Mouse (Mus musculus): ENCODE data around the gene Nsmce4a. TPM values are rescaled to one million over a fixed set of nuclear protein-coding genes. Genes with fewer than 3 reads are reported as not detected.

Gene Nsmce4a
- total RNA-seq (2012; rRNA removed) (124 and 134 TPM in 2 replicates), polyA plus RNA-seq (2012; ENCODE audit: insufficient read depth in 1 of 2, insufficient read length in 2 of 2, low read depth in 1 of 2, low replicate concordance in 2 of 2, missing spikeins in 1 of 2) (100 to 1,000 TPM; 117 to 129 TPM)

GRCm38 (mm10) chr7:130572821-130573220 is at the start of gene Nsmce4a:
TSS of gene Nsmce4a (minus strand) at chr7:130573118.
- Histone ChIP-seq H3K4me1 (ENCODE audit: control insufficient read depth in 1 of 2, insufficient read depth in 2 of 2, low read length in 2 of 2) (no peaks in the 10 kb centered on the region), H3K36me3 (ENCODE audit: control insufficient read depth in 1 of 2, insufficient read depth in 2 of 2, low read length in 2 of 2) (no peaks in the 10 kb centered on the region), H3K9me3 (replicated peaks; ENCODE audit: insufficient read depth, low read length) (no peaks in the 10 kb centered on the region), H3K27me3 (ENCODE audit: control insufficient read depth in 1 of 2, insufficient read depth in 2 of 2, low read length in 2 of 2) (no peaks in the 10 kb centered on the region), H3K4me3 (ENCODE audit: control insufficient read depth in 1 of 2, insufficient read depth in 1 of 2, low read depth in 2 of 2, low read length in 2 of 2) (no peak within 1 kb of the TSS), H3K9ac (ENCODE audit: control insufficient read depth, low read depth, low read length, poor library complexity, severe bottlenecking) (no peak within 1 kb of the TSS), H3K27ac (ENCODE audit: control insufficient read depth, low read depth, low read length) (no peak within 1 kb of the TSS), H3K79me2 (ENCODE audit: control insufficient read depth, insufficient read depth, low read length, poor library complexity) (no peaks in the 10 kb centered on the region)
- DNase-seq (ENCODE audit: low read depth, low spot score): no peak
- TF ChIP-seq HCFC1 (IDR thresholded peaks at IDR 0.05; ENCODE audit: low read depth, low read length): no peak
- no peak for TF ChIP-seq CTCF (IDR thresholded peaks at IDR 0.05 in 2 of 3, conservative IDR thresholded peaks at IDR 0.05 in 1 of 3; ENCODE audit: control insufficient read depth in 1 of 3, insufficient read depth in 1 of 3, low read depth in 2 of 3, low read length in 3 of 3, poor library complexity in 1 of 3, severe bottlenecking in 1 of 3)
- no peak for TF ChIP-seq SMC3 (IDR thresholded peaks at IDR 0.05; ENCODE audit: low read depth, low read length)
- no peak for TF ChIP-seq NRF1 (IDR thresholded peaks at IDR 0.05; ENCODE audit: insufficient read depth, low read depth, low read length, poor library complexity, severe bottlenecking)
- TF ChIP-seq POLR2AphosphoS5 (IDR thresholded peaks at IDR 0.05; ENCODE audit: borderline replicate concordance, low read depth, low read length): no peak

- Histone ChIP-seq H3K4me3 (ENCODE audit: control insufficient read depth in 1 of 2, insufficient read depth in 1 of 2, low read depth in 2 of 2, low read length in 2 of 2) (no peak overlapping the region), H3K36me3 (ENCODE audit: control insufficient read depth in 1 of 2, insufficient read depth in 2 of 2, low read length in 2 of 2) (no peaks in the 10 kb centered on the region), H3K27me3 (ENCODE audit: control insufficient read depth in 1 of 2, insufficient read depth in 2 of 2, low read length in 2 of 2) (peaks cover 0 to 3% of the 10 kb centered on the region in 2 experiments; a peak in 3 of 4 replicates), H3K27ac (ENCODE audit: control insufficient read depth, low read depth, low read length) (no peak overlapping the region), H3K9me3 (replicated peaks; ENCODE audit: insufficient read depth, low read length) (no peaks in the 10 kb centered on the region), H3K4me1 (ENCODE audit: control insufficient read depth in 1 of 2, insufficient read depth in 2 of 2, low read length in 2 of 2) (peaks cover 0 to 2% of the 10 kb centered on the region in 2 experiments; a peak in 1 of 4 replicates), H3K79me2 (ENCODE audit: control insufficient read depth, insufficient read depth, low read length, poor library complexity) (no peaks in the 10 kb centered on the region), H3K9ac (ENCODE audit: control insufficient read depth, low read depth, low read length, poor library complexity, severe bottlenecking) (no peak overlapping the region)
- no peak for TF ChIP-seq POLR2AphosphoS5 (IDR thresholded peaks at IDR 0.05; ENCODE audit: borderline replicate concordance, low read depth, low read length)
- no peak for TF ChIP-seq ELF1 (IDR thresholded peaks at IDR 0.05; ENCODE audit: low read depth, low read length)
- TF ChIP-seq MXI1 (IDR thresholded peaks at IDR 0.05; ENCODE audit: low read depth, low read length): no peak
- no peak for TF ChIP-seq MAZ (IDR thresholded peaks at IDR 0.05; ENCODE audit: low read depth, low read length)
- no peak for TF ChIP-seq KAT2A (conservative IDR thresholded peaks at IDR 0.05; ENCODE audit: low read depth, low read length)
- no peak for TF ChIP-seq NELFE (IDR thresholded peaks at IDR 0.05; ENCODE audit: low read depth, low read length)
- TF ChIP-seq SMC3 (IDR thresholded peaks at IDR 0.05; ENCODE audit: low read depth, low read length): no peak
- DNase-seq (ENCODE audit: low read depth, low spot score): no peak
Observed at GRCm38 (mm10) chr7:130622359-130622758, 49.4 kb upstream of the Nsmce4a start.

- Histone ChIP-seq H3K79me2 (ENCODE audit: control insufficient read depth, insufficient read depth, low read length, poor library complexity) (no peaks in the 10 kb centered on the region), H3K36me3 (ENCODE audit: control insufficient read depth in 1 of 2, insufficient read depth in 2 of 2, low read length in 2 of 2) (no peaks in the 10 kb centered on the region), H3K27me3 (ENCODE audit: control insufficient read depth in 1 of 2, insufficient read depth in 2 of 2, low read length in 2 of 2) (peaks cover 0 to 5% of the 10 kb centered on the region in 2 experiments; a peak in 3 of 4 replicates), H3K27ac (ENCODE audit: control insufficient read depth, low read depth, low read length) (no peak overlapping the region), H3K9ac (ENCODE audit: control insufficient read depth, low read depth, low read length, poor library complexity, severe bottlenecking) (no peak overlapping the region), H3K9me3 (replicated peaks; ENCODE audit: insufficient read depth, low read length) (no peaks in the 10 kb centered on the region), H3K4me1 (ENCODE audit: control insufficient read depth in 1 of 2, insufficient read depth in 2 of 2, low read length in 2 of 2) (peaks cover 0 to 2% of the 10 kb centered on the region in 2 experiments; a peak in 1 of 4 replicates), H3K4me3 (ENCODE audit: control insufficient read depth in 1 of 2, insufficient read depth in 1 of 2, low read depth in 2 of 2, low read length in 2 of 2) (no peak overlapping the region)
- TF ChIP-seq BHLHE40 (IDR thresholded peaks at IDR 0.05; ENCODE audit: borderline replicate concordance, low read depth, low read length): no peak
- no peak for TF ChIP-seq ZMIZ1 (IDR thresholded peaks at IDR 0.05; ENCODE audit: low read depth, low read length)
- TF ChIP-seq ELF1 (IDR thresholded peaks at IDR 0.05; ENCODE audit: low read depth, low read length): no peak
- no peak for TF ChIP-seq ZKSCAN1 (IDR thresholded peaks at IDR 0.05; ENCODE audit: low read depth, low read length)
- no peak for TF ChIP-seq MEF2A (IDR thresholded peaks at IDR 0.05; ENCODE audit: extremely low read depth, insufficient replicate concordance, low read depth, low read length, poor library complexity, severe bottlenecking)
- no peak for TF ChIP-seq CHD2 (IDR thresholded peaks at IDR 0.05; ENCODE audit: low read length)
- TF ChIP-seq POLR2A (IDR thresholded peaks at IDR 0.05; ENCODE audit: control insufficient read depth in 1 of 2, insufficient read depth in 1 of 2, low read depth in 1 of 2, low read length in 2 of 2, poor library complexity in 1 of 2): no peak
- TF ChIP-seq RAD21 (IDR thresholded peaks at IDR 0.05; ENCODE audit: low read depth, low read length): no peak
- TF ChIP-seq MAZ (IDR thresholded peaks at IDR 0.05; ENCODE audit: low read depth, low read length): no peak
- no peak for TF ChIP-seq MXI1 (IDR thresholded peaks at IDR 0.05; ENCODE audit: low read depth, low read length)
- TF ChIP-seq POLR2AphosphoS5 (IDR thresholded peaks at IDR 0.05; ENCODE audit: borderline replicate concordance, low read depth, low read length): no peak
- no peak for TF ChIP-seq TAL1 (IDR thresholded peaks at IDR 0.05; ENCODE audit: low read length)
- TF ChIP-seq USF2 (IDR thresholded peaks at IDR 0.05; ENCODE audit: borderline replicate concordance in 1 of 2, insufficient read depth in 1 of 2, low read depth in 1 of 2, low read length in 2 of 2): no peak
- no peak for TF ChIP-seq GABPA (IDR thresholded peaks at IDR 0.05; ENCODE audit: low read depth, low read length)
- no peak for DNase-seq (ENCODE audit: low read depth, low spot score)
Observed at GRCm38 (mm10) chr7:130621953-130622352, 49.0 kb upstream of the Nsmce4a start.

Data from MEL (cell line).